Mouse (Mus musculus) neural tube, embryonic 11.5 days (tissue): ENCODE measurements around the gene Hist1h2af. TPM values are rescaled to one million over a fixed set of nuclear protein-coding genes. Genes with fewer than 3 reads are reported as not detected.

ENCODE experiments used
- ATAC-seq: fragments of 200-750 bp; cut with Nextera tagmentation; 2 replicates; pipeline ENCODE4 v1.8.0; 2017; ENCODE audit warnings: moderate number of reproducible peaks, mild to moderate bottlenecking, moderate TSS enrichment, moderate library complexity; ENCODE audit not compliant: insufficient read depth, low FRiP score, low TSS enrichment
- DNase-seq: peaks from one replicate; pipeline ENCODE4 v3.0.0-alpha.2; 2015; ENCODE audit warnings: low spot score
- H3K27ac ChIP-seq: fragments of 300-500 bp; sonication (generic); 2 replicates; pipeline ENCODE4 v1.5.1; 2014; ENCODE audit warnings: low read depth, mild to moderate bottlenecking, low read length
- H3K27me3 ChIP-seq: fragments of 300-500 bp; sonication (generic); 2 replicates; pipeline ENCODE4 v1.6.1; 2014; ENCODE audit warnings: mild to moderate bottlenecking, low read length, mixed read lengths; ENCODE audit not compliant: control insufficient read depth, insufficient read depth
- H3K36me3 ChIP-seq: fragments of 300-500 bp; sonication (generic); 2 replicates; pipeline ENCODE4 v1.6.1; 2014; ENCODE audit warnings: mild to moderate bottlenecking, low read length, moderate library complexity, mixed read lengths; ENCODE audit not compliant: control insufficient read depth, insufficient read depth
- H3K4me1 ChIP-seq: fragments of 300-500 bp; sonication (generic); 2 replicates; pipeline ENCODE4 v1.6.1; 2014; ENCODE audit warnings: low read length, mixed read lengths; ENCODE audit not compliant: control insufficient read depth, insufficient read depth
- H3K4me2 ChIP-seq: fragments of 300-500 bp; sonication (generic); 2 replicates; pipeline ENCODE4 v1.6.1; 2014; ENCODE audit warnings: low read depth, mild to moderate bottlenecking, moderate library complexity
- H3K4me3 ChIP-seq: fragments of 300-500 bp; sonication (generic); 2 replicates; pipeline ENCODE4 v1.5.1; 2014; ENCODE audit warnings: low read depth, low read length
- H3K9ac ChIP-seq: fragments of 300-500 bp; sonication (generic); 2 replicates; pipeline ENCODE4 v1.6.1; 2014; ENCODE audit warnings: mild to moderate bottlenecking, low read length
- H3K9me3 ChIP-seq: fragments of 300-500 bp; sonication (generic); 2 replicates; pipeline ENCODE4 v1.6.1; 2016; ENCODE audit warnings: low read length; ENCODE audit not compliant: control insufficient read depth
- WGBS: fragments of 180-500 bp; shearing (Covaris S2); extraction: QIAGEN DNeasy Blood & Tissue Kit; methylation state at CpG from one replicate; pipeline ENCODE4 v1.1.7; 2014; 5-methylcytosine and 5-hydroxymethylcytosine counted together
- microRNA-seq: library from miRNA; unstranded; fragments of <30 nt; microRNA quantifications from one replicate; pipeline ENCODE4, GENCODE M21; 2016
- polyA plus RNA-seq: library from polyadenylated mRNA; unstranded; fragments of >200 nt; fragmentation: Nextera tagmentation; extraction: Ambion mirVana; gene quantifications from 2 replicates; pipeline ENCODE4 v1.2.1, GENCODE M21; 2014

Gene Hist1h2af
- polyA plus RNA-seq, 1 experiment from 2014 or later: 2.1 TPM

DNA sequence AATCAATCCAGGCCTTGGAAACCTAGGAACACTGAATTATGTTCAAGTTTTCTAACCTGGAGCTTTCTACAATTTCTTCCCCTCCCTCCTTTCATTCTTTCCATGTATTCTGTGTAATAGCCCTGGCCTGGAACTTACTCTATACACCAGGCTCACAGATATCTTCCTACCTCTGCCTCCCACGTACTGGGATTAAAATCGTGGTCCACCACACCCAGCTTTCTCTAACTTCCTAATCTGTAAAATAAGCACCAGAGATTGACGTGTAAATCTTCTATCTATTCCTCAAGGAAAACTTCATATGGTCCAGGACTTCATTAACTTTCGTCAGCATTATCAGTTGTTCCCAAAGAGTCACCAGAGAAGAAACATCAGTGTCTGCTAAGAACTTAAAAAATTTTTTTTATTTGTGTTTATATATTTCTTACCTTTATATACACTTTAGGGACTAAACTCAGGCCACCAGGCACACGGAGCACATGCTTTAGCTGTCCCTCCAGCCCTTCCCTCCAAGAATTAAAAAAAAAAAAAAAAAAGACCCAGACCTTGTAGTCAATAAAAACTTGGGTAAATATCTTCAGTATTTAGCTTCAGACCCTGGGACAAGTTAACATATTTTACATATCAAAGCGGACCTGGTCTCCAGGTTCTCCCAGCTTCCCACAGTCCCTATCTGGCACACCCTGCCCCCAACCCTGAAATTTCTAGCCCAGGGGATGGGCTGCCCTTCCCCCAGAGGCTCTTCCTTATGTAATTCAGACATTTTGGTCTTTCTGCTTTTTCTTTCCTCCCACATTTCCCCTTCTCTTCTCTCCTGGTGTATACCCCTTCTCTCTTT, 48.7 kb downstream of the Hist1h2af start:
- Histone ChIP-seq H3K4me2 (peak overlapping the region; percentile 83), H3K9ac (peak overlapping the region; percentile 66), H3K27ac (peak overlapping the region; percentile 87), H3K4me3 (peak overlapping the region; percentile 46), H3K27me3 (no peaks in the 10 kb centered on the region), H3K36me3 (no peaks in the 10 kb centered on the region), H3K4me1 (peaks cover 24% of the 10 kb centered on the region), H3K9me3 (no peaks in the 10 kb centered on the region)
- ATAC-seq (no peak), DNase-seq (peak; percentile 39)
- 3% methylated on average over 6 of the region's 6 CpGs for WGBS

DNA sequence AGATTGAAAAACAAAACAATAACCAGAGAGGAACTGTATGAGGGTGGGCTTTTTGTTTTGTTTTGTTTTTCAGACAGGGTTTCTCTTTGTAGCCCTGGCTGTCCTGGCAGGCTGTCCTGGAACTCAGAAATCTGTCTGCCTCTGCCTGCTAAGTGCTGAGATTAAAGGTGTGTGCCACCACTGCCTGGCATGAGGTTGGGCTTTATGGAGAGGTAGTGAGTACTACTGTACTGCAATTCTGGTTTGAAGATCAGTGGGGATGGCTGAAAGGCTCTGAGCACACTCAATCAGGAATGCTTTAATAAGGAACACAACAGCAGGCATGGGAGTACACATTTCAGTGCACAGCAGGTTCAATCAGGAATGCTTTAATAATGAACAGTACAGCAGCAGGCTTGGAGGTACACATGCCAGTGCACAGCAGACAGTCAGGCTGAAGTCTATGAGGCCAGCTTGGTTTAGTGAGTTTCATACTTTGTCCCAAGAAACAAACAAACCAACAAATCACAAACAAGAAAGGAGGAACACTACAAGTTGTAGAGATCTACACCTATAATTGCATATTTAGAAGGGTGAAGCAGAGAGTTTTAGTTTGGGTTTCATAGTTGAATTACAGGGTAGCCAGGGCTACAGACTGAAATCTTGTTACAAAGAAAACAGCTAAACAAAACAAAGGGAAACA, 49.8 kb downstream of the Hist1h2af start:
- no peak for ATAC-seq
- Histone ChIP-seq H3K4me3 (no peak overlapping the region), H3K4me2 (no peak overlapping the region), H3K36me3 (no peaks in the 10 kb centered on the region), H3K9me3 (no peaks in the 10 kb centered on the region), H3K4me1 (peaks cover 24% of the 10 kb centered on the region), H3K27me3 (no peaks in the 10 kb centered on the region), H3K9ac (peak overlapping the region; percentile 29; the same call in 1 of the 2 replicates), H3K27ac (peak overlapping the region; percentile 87)
- DNase-seq: peak; percentile 24

Small RNAs within 50 kb of the gene (microRNA-seq; reads per million reads assigned to microRNA genes)
- gene Gm44297 (not detected), gene Gm44359 (not detected), gene Gm44394 (not detected), gene n-TStga1 (not detected)

Other genes starting within 250 kb of the Hist1h2af start
- gene Zfp322a, start 164.7 kb upstream of the Hist1h2af start, polyA plus RNA-seq: 62.0 and 62.7 TPM in 2 replicates
- 13.3 and 13.7 TPM in 2 replicates for gene Abt1, start 110.0 kb upstream of the Hist1h2af start, polyA plus RNA-seq
- gene Btn1a1, start 68.0 kb upstream of the Hist1h2af start, polyA plus RNA-seq: 0.16 TPM in 1 of 2 replicates, not detected in the other
- gene Btn2a2, start 45.0 kb upstream of the Hist1h2af start, polyA plus RNA-seq: 0.65 and 0.81 TPM in 2 replicates
- 3.4 and 6.8 TPM in 2 replicates for gene Hist1h4h, start 2.9 kb upstream of the Hist1h2af start, polyA plus RNA-seq
- gene Hist1h3g, start 1.5 kb downstream of the Hist1h2af start, polyA plus RNA-seq: 3.3 and 4.3 TPM in 2 replicates
- gene Hist1h2bh, start 9.5 kb downstream of the Hist1h2af start, polyA plus RNA-seq: 0.82 and 1.3 TPM in 2 replicates
- 0.51 and 1.4 TPM in 2 replicates for gene Hist1h3f, start 10.1 kb downstream of the Hist1h2af start, polyA plus RNA-seq
- 0.94 and 1.5 TPM in 2 replicates for gene Hist1h4f, start 17.7 kb downstream of the Hist1h2af start, polyA plus RNA-seq
- gene Hist1h1d, start 19.4 kb downstream of the Hist1h2af start, polyA plus RNA-seq: 0.58 TPM in 2 replicates
- gene Hist1h3e, start 28.5 kb downstream of the Hist1h2af start, polyA plus RNA-seq: 6.4 and 6.9 TPM in 2 replicates
- gene Hist1h2ae, start 37.3 kb downstream of the Hist1h2af start, polyA plus RNA-seq: 61.5 and 64.3 TPM in 2 replicates
- gene Hist1h2bg, start 37.5 kb downstream of the Hist1h2af start, polyA plus RNA-seq: 6.9 and 10.2 TPM in 2 replicates
- gene Hist1h2bf, start 40.3 kb downstream of the Hist1h2af start, polyA plus RNA-seq: 3.4 and 4.1 TPM in 2 replicates
- 0.90 and 4.0 TPM in 2 replicates for gene Hist1h2ad, start 40.5 kb downstream of the Hist1h2af start, polyA plus RNA-seq
- gene Hist1h3d, start 41.9 kb downstream of the Hist1h2af start, polyA plus RNA-seq: 8.1 and 10.4 TPM in 2 replicates
- gene Hist1h4d, start 47.7 kb downstream of the Hist1h2af start, polyA plus RNA-seq: 89.4 and 91.9 TPM in 2 replicates
- 1.7 and 1.8 TPM in 2 replicates for gene Hist1h2be, start 87.2 kb downstream of the Hist1h2af start, polyA plus RNA-seq
- gene Hist1h1e, start 88.7 kb downstream of the Hist1h2af start, polyA plus RNA-seq: 16.3 and 18.2 TPM in 2 replicates
- 0.92 and 0.97 TPM in 2 replicates for gene Hist1h2ac, start 150.0 kb downstream of the Hist1h2af start, polyA plus RNA-seq
- gene Hist1h2bc, start 150.3 kb downstream of the Hist1h2af start, polyA plus RNA-seq: 21.3 and 22.2 TPM in 2 replicates
- gene Hist1h1t, start 161.9 kb downstream of the Hist1h2af start, polyA plus RNA-seq: not detected in 2 replicates
- 4.1 and 5.2 TPM in 2 replicates for gene Hist1h4c, start 164.5 kb downstream of the Hist1h2af start, polyA plus RNA-seq
- gene Hfe, start 176.9 kb downstream of the Hist1h2af start, polyA plus RNA-seq: 3.2 and 3.3 TPM in 2 replicates
- 12.2 and 15.3 TPM in 2 replicates for gene Hist1h1c, start 204.9 kb downstream of the Hist1h2af start, polyA plus RNA-seq
- 8.3 and 10.6 TPM in 2 replicates for gene Hist1h3c, start 211.7 kb downstream of the Hist1h2af start, polyA plus RNA-seq
- gene Hist1h2bb, start 212.8 kb downstream of the Hist1h2af start, polyA plus RNA-seq: 2.4 and 2.9 TPM in 2 replicates
- gene Hist1h2ab, start 217.2 kb downstream of the Hist1h2af start, polyA plus RNA-seq: 33.1 and 47.3 TPM in 2 replicates
- gene Hist1h3b, start 218.4 kb downstream of the Hist1h2af start, polyA plus RNA-seq: 6.2 and 8.4 TPM in 2 replicates
- gene Hist1h4b, start 223.1 kb downstream of the Hist1h2af start, polyA plus RNA-seq: 4.3 and 9.0 TPM in 2 replicates
- not detected in 2 replicates for gene Hist1h4a, start 227.3 kb downstream of the Hist1h2af start, polyA plus RNA-seq
- 2.3 and 4.3 TPM in 2 replicates for gene Hist1h3a, start 228.5 kb downstream of the Hist1h2af start, polyA plus RNA-seq
- 1.1 and 3.6 TPM in 2 replicates for gene Hist1h1a, start 229.8 kb downstream of the Hist1h2af start, polyA plus RNA-seq
- not detected in 2 replicates for gene Trim38, start 236.0 kb downstream of the Hist1h2af start, polyA plus RNA-seq